Mouse (Mus musculus) MEL (cell line): ENCODE measurements around the gene Crygd. TPM values are rescaled to one million over a fixed set of nuclear protein-coding genes. Genes with fewer than 3 reads are reported as not detected.
A peak's percentile ranks its signal among the peaks of the same experiment; 100 is the strongest.

Experiments used
- DNase-seq: peaks from one replicate; pipeline ENCODE4 v3.0.0; 2011; ENCODE audit warnings: low read depth, low spot score
- H3K27ac ChIP-seq: 2 replicates; pipeline ENCODE4 v1.5.1; 2012; ENCODE audit warnings: low read depth, mild to moderate bottlenecking, control low read depth, low read length, moderate library complexity; ENCODE audit not compliant: control insufficient read depth
- H3K27me3 ChIP-seq, 2 experiments: fragments of 150-350 bp in 1 of 2; sonication (generic) in 1 of 2; 2 replicates each; pipeline ENCODE4 v1.6.1; 2012; ENCODE audit warnings: low read length in 2 of 2, mild to moderate bottlenecking in 2 of 2, improper control_type of control experiment in 1 of 2, moderate library complexity in 1 of 2; ENCODE audit not compliant: insufficient read depth in 2 of 2, control insufficient read depth in 1 of 2
- H3K36me3 ChIP-seq, 2 experiments: 2 replicates each; pipeline ENCODE4 v1.6.1; 2012 to 2014; ENCODE audit warnings: low read length in 2 of 2, improper control_type of control experiment in 1 of 2, inconsistent platforms in 1 of 2, mild to moderate bottlenecking in 1 of 2; ENCODE audit not compliant: insufficient read depth in 2 of 2, control insufficient read depth in 1 of 2
- H3K4me1 ChIP-seq, 2 experiments: fragments of 150-350 bp in 1 of 2; sonication (generic) in 1 of 2; 2 replicates each; pipeline ENCODE4 v1.6.1; 2012; ENCODE audit warnings: low read length in 2 of 2, improper control_type of control experiment in 1 of 2, mild to moderate bottlenecking in 1 of 2; ENCODE audit not compliant: insufficient read depth in 2 of 2, control insufficient read depth in 1 of 2
- H3K4me3 ChIP-seq, 2 experiments: fragments of 150-350 bp in 1 of 2; sonication (generic) in 1 of 2; 2 replicates each; pipeline ENCODE4 v1.5.1; 2012; ENCODE audit warnings: low read depth in 2 of 2, low read length in 2 of 2, mild to moderate bottlenecking in 2 of 2, moderate library complexity in 2 of 2, control low read depth in 1 of 2, improper control_type of control experiment in 1 of 2; ENCODE audit not compliant: control insufficient read depth in 1 of 2, insufficient read depth in 1 of 2
- H3K79me2 ChIP-seq: 2 replicates; pipeline ENCODE4 v1.6.1; 2012; ENCODE audit warnings: mild to moderate bottlenecking, low read length, moderate library complexity; ENCODE audit not compliant: control insufficient read depth, poor library complexity, insufficient read depth
- H3K9ac ChIP-seq: 2 replicates; pipeline ENCODE4 v1.6.1; 2012; ENCODE audit warnings: low read depth, mild to moderate bottlenecking, control low read depth, low read length, moderate library complexity; ENCODE audit not compliant: control insufficient read depth, poor library complexity, severe bottlenecking
- H3K9me3 ChIP-seq: fragments of 150-350 bp; sonication (generic); replicated peaks from 2 replicates; pipeline ENCODE4 v1.6.1; 2012; ENCODE audit warnings: mild to moderate bottlenecking, low read length, improper control_type of control experiment, moderate library complexity; ENCODE audit not compliant: insufficient read depth
- ELF1 ChIP-seq: IDR thresholded peaks from 2 replicates; pipeline ENCODE4 v1.6.1; 2014; ENCODE audit warnings: low read depth, mild to moderate bottlenecking, inconsistent platforms, low read length, improper control_type of control experiment, moderate library complexity
- GATA1 ChIP-seq: IDR thresholded peaks from 2 replicates; pipeline ENCODE4 v1.6.1; 2011; ENCODE audit warnings: low read depth, low read length, improper control_type of control experiment
- HCFC1 ChIP-seq: IDR thresholded peaks from 2 replicates; pipeline ENCODE4 v1.6.1; 2012; ENCODE audit warnings: low read depth, mild to moderate bottlenecking, inconsistent platforms, low read length, improper control_type of control experiment, moderate library complexity
- JUND ChIP-seq: IDR thresholded peaks from 2 replicates; pipeline ENCODE4 v1.6.1; 2011; ENCODE audit warnings: low read depth, mild to moderate bottlenecking, improper control_type of control experiment, low read length
- KAT2A ChIP-seq: conservative IDR thresholded peaks from 2 replicates; pipeline ENCODE4 v1.6.1; 2012; ENCODE audit warnings: low read depth, low read length, improper control_type of control experiment, inconsistent platforms
- MAFK ChIP-seq: IDR thresholded peaks from 2 replicates; pipeline ENCODE4 v1.6.1; 2011; ENCODE audit warnings: low read depth, mild to moderate bottlenecking, low read length, improper control_type of control experiment, borderline replicate concordance
- POLR2AphosphoS5 ChIP-seq: IDR thresholded peaks from 2 replicates; pipeline ENCODE4 v1.6.1; 2012; ENCODE audit warnings: low read depth, borderline replicate concordance, mild to moderate bottlenecking, inconsistent platforms, low read length, moderate library complexity, mixed read lengths
- RAD21 ChIP-seq: IDR thresholded peaks from 2 replicates; pipeline ENCODE4 v1.6.1; 2011; ENCODE audit warnings: mild to moderate bottlenecking, low read depth, low read length, improper control_type of control experiment
- RCOR1 ChIP-seq: IDR thresholded peaks from 2 replicates; pipeline ENCODE4 v1.6.1; 2012; ENCODE audit warnings: low read depth, mild to moderate bottlenecking, inconsistent platforms, low read length, improper control_type of control experiment
- SIN3A ChIP-seq: IDR thresholded peaks from 2 replicates; pipeline ENCODE4 v1.6.1; 2012; ENCODE audit warnings: low read length, improper control_type of control experiment, inconsistent platforms
- SMC3 ChIP-seq: IDR thresholded peaks from 2 replicates; pipeline ENCODE4 v1.6.1; 2011; ENCODE audit warnings: low read depth, low read length, improper control_type of control experiment
- TAL1 ChIP-seq: IDR thresholded peaks from 2 replicates; pipeline ENCODE4 v1.6.1; 2012; ENCODE audit warnings: mild to moderate bottlenecking, inconsistent platforms, low read length, moderate library complexity, mixed read lengths
- USF1 ChIP-seq: IDR thresholded peaks from 2 replicates; pipeline ENCODE4 v1.6.1; 2014; ENCODE audit warnings: low read depth, mild to moderate bottlenecking, inconsistent platforms, low read length, improper control_type of control experiment, moderate library complexity
- USF2 ChIP-seq, 2 experiments: IDR thresholded peaks; 2 replicates each; pipeline ENCODE4 v1.6.1; 2011 to 2012; ENCODE audit warnings: improper control_type of control experiment in 2 of 2, low read length in 2 of 2, borderline replicate concordance in 1 of 2, inconsistent platforms in 1 of 2, low read depth in 1 of 2, mild to moderate bottlenecking in 1 of 2; ENCODE audit not compliant: insufficient read depth in 1 of 2
- ZC3H11A ChIP-seq: IDR thresholded peaks from 2 replicates; pipeline ENCODE4 v1.6.1; 2012; ENCODE audit warnings: low read depth, mild to moderate bottlenecking, inconsistent platforms, low read length, improper control_type of control experiment
- ZKSCAN1 ChIP-seq: IDR thresholded peaks from 2 replicates; pipeline ENCODE4 v1.6.1; 2012; ENCODE audit warnings: low read depth, mild to moderate bottlenecking, inconsistent platforms, low read length, improper control_type of control experiment, moderate library complexity
- ZNF384 ChIP-seq: IDR thresholded peaks from 2 replicates; pipeline ENCODE4 v1.6.1; 2012; ENCODE audit warnings: low read depth, mild to moderate bottlenecking, inconsistent platforms, low read length, improper control_type of control experiment
- polyA plus RNA-seq, 2 experiments: library from polyadenylated mRNA; stranded (reverse) in 1 of 2; unstranded in 1 of 2; fragments of >175 nt in 1 of 2; fragments of >200 nt in 1 of 2; gene quantifications; 2 replicates each; pipeline versions ENCODE4 v1.2.1 to v1.2.4; 2012; ENCODE audit warnings: low replicate concordance in 2 of 2, low read depth in 1 of 2; ENCODE audit not compliant: insufficient read length in 2 of 2, insufficient read depth in 1 of 2, missing spikeins in 1 of 2
- total RNA-seq: library from RNA; depleted of rRNA; stranded (reverse); fragments of 300-350 nt; gene quantifications from 2 replicates; pipeline ENCODE4 v1.2.3, GENCODE M21; 2012

Gene Crygd
- total and polyA plus RNA-seq, 3 experiments: not detected

DNA sequence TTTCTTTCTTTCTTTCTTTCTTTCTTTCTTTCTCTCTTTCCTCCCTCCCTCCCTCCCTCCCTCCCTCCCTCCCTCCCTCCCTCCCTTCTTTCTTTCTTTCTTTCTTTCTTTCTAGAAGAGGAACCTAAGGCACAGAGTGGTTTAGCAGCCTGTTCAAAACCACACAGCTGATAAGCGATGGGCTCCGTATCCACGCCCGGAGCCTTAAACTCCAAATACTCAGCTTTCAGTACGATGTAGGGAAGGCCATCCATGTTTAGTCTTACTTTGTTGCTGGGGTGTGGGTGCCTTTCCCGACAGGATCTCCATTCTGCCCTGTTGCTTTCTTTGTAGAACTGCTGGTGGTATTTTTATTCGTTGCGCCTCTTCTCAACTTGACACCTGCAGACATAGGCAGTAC is 45.9 kb upstream of the Crygd start:
- H3K9me3 ChIP-seq: no peaks in the 10 kb centered on the region
- peaks cover 0 to 5% of the 10 kb centered on the region in 2 experiments; a peak in 2 of 4 replicates for H3K4me1 ChIP-seq
- DNase-seq: peak; percentile 55
- no peak overlapping the region; the same call in 1 of the 2 replicates for H3K9ac ChIP-seq
- H3K4me3 ChIP-seq: peak overlapping the region in 1 of 2 experiments; percentile 16; a peak in 1 of 4 replicates
- no peaks in the 10 kb centered on the region for H3K79me2 ChIP-seq
- H3K36me3 ChIP-seq: peaks cover 0 to 4% of the 10 kb centered on the region in 2 experiments; a peak in 2 of 4 replicates
- TF ChIP-seq ZC3H11A (no peak), POLR2AphosphoS5 (no peak), RAD21 (no peak), ZKSCAN1 (no peak), GATA1 (peak; percentile 18; the same call in 1 of the 2 replicates), KAT2A (no peak), SIN3A (no peak)
- no peaks in the 10 kb centered on the region; a peak in 1 of 4 replicates for H3K27me3 ChIP-seq
- no peak overlapping the region for H3K27ac ChIP-seq

DNA sequence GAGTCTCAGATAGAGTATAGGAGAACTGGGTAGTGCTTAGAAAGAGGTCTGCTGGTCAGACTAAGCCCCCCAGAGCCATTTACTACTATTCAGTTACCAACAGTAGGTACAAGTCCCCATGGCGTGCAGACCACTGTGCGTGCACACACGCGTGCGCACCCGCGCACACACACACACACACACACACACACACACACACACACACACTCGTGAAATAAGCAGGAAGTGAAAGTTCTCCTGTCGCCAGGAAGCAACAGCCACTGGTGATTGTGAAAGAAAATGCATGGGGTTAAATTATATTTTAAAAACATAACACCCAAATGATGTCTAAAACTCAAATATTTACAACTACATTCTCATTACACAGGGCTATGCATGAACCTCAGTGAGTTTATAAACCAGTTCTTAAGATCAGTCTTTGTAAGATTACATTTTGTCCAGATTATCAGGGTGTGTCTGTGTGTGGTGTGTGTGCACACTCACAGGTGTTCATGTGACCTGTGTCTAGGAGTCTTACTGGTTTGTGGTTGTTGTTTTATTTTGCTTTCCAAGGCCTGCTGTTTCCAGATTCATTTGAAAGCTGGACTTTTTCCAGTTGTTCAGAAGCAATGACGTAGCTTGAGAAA is 44.5 kb upstream of the Crygd start:
- Histone ChIP-seq H3K36me3 (peaks cover 0 to 4% of the 10 kb centered on the region in 2 experiments; a peak in 2 of 4 replicates), H3K9me3 (no peaks in the 10 kb centered on the region), H3K4me3 (no peak overlapping the region), H3K79me2 (no peaks in the 10 kb centered on the region), H3K4me1 (peaks cover 0 to 5% of the 10 kb centered on the region in 2 experiments; a peak in 2 of 4 replicates), H3K9ac (no peak overlapping the region), H3K27me3 (no peaks in the 10 kb centered on the region; a peak in 1 of 4 replicates), H3K27ac (no peak overlapping the region)
- no peak for DNase-seq
- TF ChIP-seq RCOR1: no peak
- no peak for TF ChIP-seq ZNF384
- no peak for TF ChIP-seq MAFK
- TF ChIP-seq TAL1: no peak
- no peak for TF ChIP-seq USF1
- TF ChIP-seq HCFC1: no peak
- no peak for TF ChIP-seq USF2 (IDR thresholded peaks at IDR 0.05; ENCODE audit: borderline replicate concordance in 1 of 2, insufficient read depth in 1 of 2, low read depth in 1 of 2, low read length in 2 of 2)
- no peak for TF ChIP-seq ELF1
- no peak for TF ChIP-seq KAT2A
- no peak for TF ChIP-seq JUND
- TF ChIP-seq SMC3: no peak
